Mouse (Mus musculus) lung, postnatal 0 days (tissue): ENCODE data around the gene Ewsr1. TPM values are rescaled to one million over a fixed set of nuclear protein-coding genes. Genes with fewer than 3 reads are reported as not detected.

Experiments
- ATAC-seq: fragments of 200-750 bp; cut with Nextera tagmentation; 2 replicates; pipeline ENCODE4 v1.8.0; 2017; ENCODE audit warnings: moderate library complexity
- DNase-seq: peaks from one replicate; pipeline ENCODE4 v3.0.0-alpha.2; 2016; ENCODE audit warnings: low spot score
- H3K27ac ChIP-seq: fragments of 300-500 bp; sonication (generic); 2 replicates; pipeline ENCODE4 v1.5.1; 2014; ENCODE audit warnings: antibody characterized with exemption, mild to moderate bottlenecking, low read length, mixed read lengths
- H3K27me3 ChIP-seq: fragments of 300-500 bp; sonication (generic); replicated peaks from 2 replicates; pipeline ENCODE4 v1.6.1; 2014; ENCODE audit warnings: low read length, mixed read lengths; ENCODE audit not compliant: insufficient read depth
- H3K36me3 ChIP-seq: fragments of 300-500 bp; sonication (generic); 2 replicates; pipeline ENCODE4 v1.6.1; 2014; ENCODE audit warnings: low read length, mixed read lengths; ENCODE audit not compliant: insufficient read depth
- H3K4me1 ChIP-seq: fragments of 300-500 bp; sonication (generic); 2 replicates; pipeline ENCODE4 v1.6.1; 2014; ENCODE audit warnings: antibody characterized with exemption, low read depth, low read length, mixed read lengths; ENCODE audit not compliant: insufficient read depth
- H3K4me2 ChIP-seq: fragments of 300-500 bp; sonication (generic); replicated peaks from 2 replicates; pipeline ENCODE4 v1.6.1; 2014; ENCODE audit warnings: low read depth, mild to moderate bottlenecking, low read length, moderate library complexity, mixed read lengths
- H3K4me3 ChIP-seq: fragments of 300-500 bp; sonication (generic); 2 replicates; pipeline ENCODE4 v1.5.1; 2014; ENCODE audit warnings: low read depth, low read length
- H3K9ac ChIP-seq: fragments of 300-500 bp; sonication (generic); replicated peaks from 2 replicates; pipeline ENCODE4 v1.6.1; 2014; ENCODE audit warnings: low read depth, mild to moderate bottlenecking
- H3K9me3 ChIP-seq: fragments of 300-500 bp; sonication (generic); 2 replicates; pipeline ENCODE4 v1.6.1; 2016; ENCODE audit warnings: low read length, mixed read lengths
- CTCF ChIP-seq: IDR thresholded peaks from 2 replicates; pipeline ENCODE4 v1.5.1; 2016; ENCODE audit warnings: antibody characterized with exemption, mild to moderate bottlenecking
- EP300 ChIP-seq: IDR thresholded peaks from 2 replicates; pipeline ENCODE4 v1.6.1; 2016; ENCODE audit warnings: antibody characterized with exemption, mild to moderate bottlenecking, control low read depth
- WGBS: fragments of 180-500 bp; shearing (Covaris S2); extraction: QIAGEN DNeasy Blood & Tissue Kit; methylation state at CpG from one replicate; pipeline ENCODE4 v1.1.7; 2014; 5-methylcytosine and 5-hydroxymethylcytosine counted together
- microRNA-seq: library from miRNA; unstranded; fragments of <30 nt; microRNA quantifications from one replicate; pipeline ENCODE4, GENCODE M21; 2016
- polyA plus RNA-seq: library from polyadenylated mRNA; unstranded; fragments of >200 nt; fragmentation: Nextera tagmentation; extraction: Ambion mirVana; gene quantifications from 2 replicates; pipeline ENCODE4 v1.2.1, GENCODE M21; 2015

Gene Ewsr1
- polyA plus RNA-seq, 1 experiment from 2014 or later: 290 TPM

DNA sequence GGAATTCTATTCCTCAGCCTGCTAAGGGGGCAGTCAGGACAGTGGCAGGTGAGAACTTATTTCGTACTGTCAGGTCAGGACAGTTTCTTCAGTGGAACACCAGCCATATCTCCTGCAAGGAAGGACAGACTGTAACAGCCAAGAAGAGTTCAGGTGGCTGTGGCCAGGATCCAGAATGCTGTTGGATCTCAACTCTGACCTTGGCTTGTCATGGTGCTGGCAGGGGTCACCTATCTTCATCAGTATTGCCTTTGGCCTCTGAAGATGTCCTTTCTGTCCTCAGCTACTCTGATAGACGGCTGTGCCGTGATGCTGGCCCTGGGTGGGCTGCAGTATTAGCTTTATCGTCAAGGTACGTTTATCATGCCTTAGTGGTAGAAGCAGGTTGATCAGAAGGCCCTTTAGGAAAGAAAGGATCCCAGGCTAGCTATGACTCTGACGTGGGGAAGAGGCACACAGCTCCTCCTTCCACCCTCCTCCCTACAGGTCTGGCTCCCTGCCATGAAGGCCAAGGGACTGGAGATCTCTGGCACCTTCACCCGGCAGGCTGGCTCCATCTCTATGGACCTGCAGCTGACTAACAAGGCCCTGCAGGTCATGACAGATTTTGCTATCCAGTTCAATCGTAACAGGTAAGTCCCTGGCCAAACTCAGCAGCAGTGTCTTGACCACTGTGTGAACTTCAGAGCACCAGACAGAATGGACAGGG is 61.8 kb downstream of the Ewsr1 start:
- no peak overlapping the region for H3K27ac ChIP-seq
- 79% methylated on average over 8 of the region's 8 CpGs for WGBS
- no peaks in the 10 kb centered on the region for H3K4me1 ChIP-seq
- DNase-seq (no peak), ATAC-seq (no peak)
- no peaks in the 10 kb centered on the region for H3K27me3 ChIP-seq
- peaks cover 35% of the 10 kb centered on the region for H3K36me3 ChIP-seq
- H3K9me3 ChIP-seq: no peaks in the 10 kb centered on the region
- TF ChIP-seq EP300 (no peak), CTCF (no peak)
- no peak overlapping the region for H3K4me3 ChIP-seq
- H3K9ac ChIP-seq: no peak overlapping the region
- no peak overlapping the region for H3K4me2 ChIP-seq

- 89% methylated on average over 4 of the region's 4 CpGs for WGBS
- H3K36me3 ChIP-seq: peaks cover 35% of the 10 kb centered on the region; the same call in 1 of the 2 replicates
Measured at GRCm38 (mm10) chr11:5035421-5035820, 63.6 kb downstream of the Ewsr1 start.

GRCm38 (mm10) chr11:5033136-5033535 is 65.9 kb downstream of the Ewsr1 start:
- H3K9me3 ChIP-seq: no peaks in the 10 kb centered on the region
- no peak overlapping the region for H3K4me3 ChIP-seq
- H3K36me3 ChIP-seq: peaks cover 35% of the 10 kb centered on the region; the same call in 1 of the 2 replicates
- no peak overlapping the region for H3K4me2 ChIP-seq
- no peak overlapping the region for H3K27ac ChIP-seq
- DNase-seq: no peak
- H3K27me3 ChIP-seq: no peaks in the 10 kb centered on the region
- 62% methylated on average over 3 of the region's 3 CpGs for WGBS
- H3K9ac ChIP-seq: no peak overlapping the region
- H3K4me1 ChIP-seq: no peaks in the 10 kb centered on the region
- TF ChIP-seq EP300: no peak
- no peak for TF ChIP-seq CTCF
- no peak for ATAC-seq

More at GRCm38 (mm10) chr11:5035421-5035820, 63.6 kb downstream of the Ewsr1 start:
- H3K9ac ChIP-seq: no peak overlapping the region
- TF ChIP-seq EP300 (no peak), CTCF (no peak)
- H3K4me2 ChIP-seq: no peak overlapping the region
- no peaks in the 10 kb centered on the region for H3K27me3 ChIP-seq
- H3K9me3 ChIP-seq: no peaks in the 10 kb centered on the region
- ATAC-seq (no peak), DNase-seq (no peak)
- no peak overlapping the region for H3K27ac ChIP-seq
- H3K4me3 ChIP-seq: no peak overlapping the region
- H3K4me1 ChIP-seq: no peaks in the 10 kb centered on the region

DNA sequence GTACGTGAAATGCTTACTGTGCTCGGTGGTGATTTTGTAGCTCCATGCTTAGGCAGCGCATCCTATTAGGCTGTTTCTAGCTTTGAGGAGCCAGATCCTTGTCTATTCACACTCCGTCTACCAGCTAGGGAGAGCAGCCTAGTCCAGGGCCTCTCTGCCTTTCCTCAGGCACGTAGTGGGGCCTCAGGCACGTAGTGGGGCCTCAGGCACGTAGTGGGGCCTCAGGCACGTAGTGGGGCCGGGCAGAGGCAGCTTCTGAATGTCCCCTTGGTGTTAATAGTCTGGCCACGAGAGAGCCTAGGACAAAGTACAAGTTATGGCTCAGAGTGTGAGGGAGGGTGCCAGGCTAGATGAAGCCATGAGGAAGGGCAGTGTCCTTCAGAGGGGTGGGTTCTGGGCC is 66.4 kb downstream of the Ewsr1 start:
- DNase-seq: no peak
- WGBS: 94% methylated on average over 10 of the region's 10 CpGs
- no peaks in the 10 kb centered on the region for H3K9me3 ChIP-seq
- no peak overlapping the region for H3K4me2 ChIP-seq
- no peaks in the 10 kb centered on the region for H3K27me3 ChIP-seq
- no peak overlapping the region for H3K4me3 ChIP-seq
- H3K36me3 ChIP-seq: peaks cover 32% of the 10 kb centered on the region; the same call in 1 of the 2 replicates
- no peaks in the 10 kb centered on the region for H3K4me1 ChIP-seq
- H3K9ac ChIP-seq: no peak overlapping the region
- no peak for ATAC-seq
- TF ChIP-seq CTCF (no peak), EP300 (no peak)
- H3K27ac ChIP-seq: no peak overlapping the region

DNA sequence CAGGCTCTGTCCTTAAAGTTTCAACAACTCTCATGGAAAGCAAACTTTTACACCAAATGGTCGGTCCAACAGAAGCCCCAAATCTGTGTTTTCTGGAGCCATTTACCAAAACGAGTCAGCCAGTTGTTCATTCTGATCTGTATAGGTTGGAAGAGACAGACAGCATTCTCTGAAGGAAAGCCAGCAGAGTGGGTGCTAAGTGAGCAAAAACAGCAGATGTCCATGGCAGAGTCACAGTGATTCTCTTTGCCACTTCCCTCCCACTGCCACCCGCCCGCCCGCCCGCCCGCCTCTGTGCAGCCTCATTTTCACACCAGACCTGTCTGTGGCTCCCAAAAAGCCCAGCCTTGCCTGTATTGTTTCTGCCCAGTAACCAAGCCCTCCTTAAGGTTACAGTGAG is 70.8 kb downstream of the Ewsr1 start:
- WGBS: 89% methylated on average over 7 of the region's 7 CpGs
- Histone ChIP-seq H3K27me3 (no peaks in the 10 kb centered on the region), H3K27ac (no peak overlapping the region), H3K9me3 (no peaks in the 10 kb centered on the region), H3K4me1 (no peaks in the 10 kb centered on the region), H3K9ac (no peak overlapping the region), H3K36me3 (peaks cover 20% of the 10 kb centered on the region; the same call in 1 of the 2 replicates), H3K4me2 (no peak overlapping the region), H3K4me3 (no peak overlapping the region)
- DNase-seq (no peak), ATAC-seq (no peak)
- no peak for TF ChIP-seq EP300
- TF ChIP-seq CTCF: no peak

DNA sequence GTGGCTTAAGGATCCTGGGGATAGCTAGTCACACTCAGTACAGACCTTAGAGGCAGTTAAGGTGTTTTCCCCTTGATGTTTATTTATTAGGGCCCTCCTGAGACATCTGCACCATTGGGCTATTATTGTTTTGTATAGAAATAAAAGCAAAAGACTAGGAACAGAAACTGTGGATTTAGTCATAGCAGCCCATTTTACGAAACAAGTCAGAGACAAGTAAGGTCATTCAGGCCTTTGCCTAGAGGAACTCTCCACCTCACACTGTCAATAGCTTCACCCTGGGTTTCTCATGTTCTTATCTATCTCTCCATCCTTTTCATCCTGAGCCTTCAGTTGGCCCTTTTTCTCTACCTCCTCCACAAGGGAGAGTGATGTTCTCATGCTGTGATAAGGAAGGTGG is 74.0 kb downstream of the Ewsr1 start:
- DNase-seq: no peak
- no peaks in the 10 kb centered on the region for H3K9me3 ChIP-seq
- H3K9ac ChIP-seq: no peak overlapping the region
- peaks cover 11% of the 10 kb centered on the region; the same call in 1 of the 2 replicates for H3K36me3 ChIP-seq
- no peak overlapping the region for H3K4me2 ChIP-seq
- H3K27ac ChIP-seq: no peak overlapping the region
- no peaks in the 10 kb centered on the region for H3K4me1 ChIP-seq
- ATAC-seq: no peak
- H3K4me3 ChIP-seq: no peak overlapping the region
- no peaks in the 10 kb centered on the region for H3K27me3 ChIP-seq
- 100% methylated on average over 1 of the region's 1 CpGs for WGBS
- TF ChIP-seq CTCF (no peak), EP300 (no peak)

Small RNAs within 50 kb of the gene (microRNA-seq; reads per million reads assigned to microRNA genes)
- not detected for gene Gm47296

Other genes starting within 250 kb of the Ewsr1 start
- gene Nf2, start 249.7 kb downstream of the Ewsr1 start, polyA plus RNA-seq: 19.6 and 21.1 TPM in 2 replicates
- gene Nipsnap1, start 225.3 kb downstream of the Ewsr1 start, polyA plus RNA-seq: 10.4 and 11.9 TPM in 2 replicates
- 16.3 TPM in 2 replicates for gene Thoc5, start 203.9 kb downstream of the Ewsr1 start, polyA plus RNA-seq
- 0.06 and 0.12 TPM in 2 replicates for gene Nefh, start 151.2 kb downstream of the Ewsr1 start, polyA plus RNA-seq
- 27.3 and 28.3 TPM in 2 replicates for gene Ap1b1, start 112.4 kb downstream of the Ewsr1 start, polyA plus RNA-seq
- 2.3 and 2.5 TPM in 2 replicates for gene Rasl10a, start 41.1 kb downstream of the Ewsr1 start, polyA plus RNA-seq
- 31.2 and 33.3 TPM in 2 replicates for gene Gas2l1, start 33.9 kb downstream of the Ewsr1 start, polyA plus RNA-seq
- gene Rhbdd3, start 340 bp downstream of the Ewsr1 start, polyA plus RNA-seq: 17.0 and 19.4 TPM in 2 replicates
- gene Emid1, start 53.0 kb upstream of the Ewsr1 start, polyA plus RNA-seq: 63.3 and 67.5 TPM in 2 replicates
- gene Kremen1, start 162.3 kb upstream of the Ewsr1 start, polyA plus RNA-seq: 13.3 and 14.7 TPM in 2 replicates